Mouse (Mus musculus) lung, embryonic 15.5 days (tissue): ENCODE results near the gene Rybp. TPM values are rescaled to one million over a fixed set of nuclear protein-coding genes. Genes with fewer than 3 reads are reported as not detected.

Experiments
- ATAC-seq: fragments of 200-750 bp; cut with Nextera tagmentation; 2 replicates; pipeline ENCODE4 v1.8.0; 2017; ENCODE audit warnings: moderate number of reproducible peaks, borderline replicate concordance; ENCODE audit not compliant: low FRiP score, low TSS enrichment; ENCODE audit errors: extremely low read depth
- H3K27ac ChIP-seq: fragments of 300-500 bp; sonication (generic); 2 replicates; pipeline ENCODE4 v1.5.1; 2015; ENCODE audit warnings: moderate library complexity, mild to moderate bottlenecking, inconsistent platforms
- H3K27me3 ChIP-seq: fragments of 300-500 bp; sonication (generic); 2 replicates; pipeline ENCODE4 v1.6.1; 2015; ENCODE audit warnings: inconsistent platforms
- H3K36me3 ChIP-seq: fragments of 300-500 bp; sonication (generic); 2 replicates; pipeline ENCODE4 v1.6.1; 2015; ENCODE audit warnings: inconsistent platforms
- H3K4me1 ChIP-seq: fragments of 300-500 bp; sonication (generic); 2 replicates; pipeline ENCODE4 v1.6.1; 2015; ENCODE audit warnings: inconsistent platforms
- H3K4me2 ChIP-seq: fragments of 300-500 bp; sonication (generic); 2 replicates; pipeline ENCODE4 v1.6.1; 2015; ENCODE audit warnings: inconsistent platforms, mild to moderate bottlenecking, moderate library complexity
- H3K4me3 ChIP-seq: fragments of 300-500 bp; sonication (generic); 2 replicates; pipeline ENCODE4 v1.5.1; 2015; ENCODE audit warnings: mild to moderate bottlenecking, inconsistent platforms
- H3K9ac ChIP-seq: fragments of 300-500 bp; sonication (generic); 2 replicates; pipeline ENCODE4 v1.6.1; 2015; ENCODE audit warnings: inconsistent platforms
- H3K9me3 ChIP-seq: fragments of 300-500 bp; sonication (generic); 2 replicates; pipeline ENCODE4 v1.6.1; 2016; ENCODE audit warnings: inconsistent platforms
- WGBS: fragments of 180-500 bp; shearing (Covaris S2); methylation state at CpG from one replicate; pipeline ENCODE4 v1.1.7; 2015; 5-methylcytosine and 5-hydroxymethylcytosine counted together
- polyA plus RNA-seq: library from polyadenylated mRNA; unstranded; fragments of >200 nt; fragmentation: Nextera tagmentation; extraction: Ambion mirVana; gene quantifications from 2 replicates; pipeline ENCODE4 v1.2.1, GENCODE M21; 2015

The Rybp gene
- polyA plus RNA-seq, 1 experiment from 2014 or later: 21.8 TPM

GRCm38 (mm10) chr6:100185524-100185923 lies 101.8 kb downstream of the Rybp start:
- H3K9ac ChIP-seq: no peak overlapping the region
- H3K4me1 ChIP-seq: peaks cover 29% of the 10 kb centered on the region
- no peaks in the 10 kb centered on the region for H3K9me3 ChIP-seq
- H3K36me3 ChIP-seq: no peaks in the 10 kb centered on the region
- H3K4me2 ChIP-seq: no peak overlapping the region
- ATAC-seq: no peak
- H3K27me3 ChIP-seq: no peaks in the 10 kb centered on the region
- no peak overlapping the region for H3K27ac ChIP-seq
- 25% methylated on average over 1 of the region's 1 CpGs for WGBS
- no peak overlapping the region for H3K4me3 ChIP-seq

- no peak overlapping the region for H3K4me3 ChIP-seq
- no peak overlapping the region for H3K9ac ChIP-seq
- no peak overlapping the region for H3K27ac ChIP-seq
- peaks cover 20% of the 10 kb centered on the region for H3K4me1 ChIP-seq
- WGBS: 54% methylated on average over 3 of the region's 3 CpGs
- no peaks in the 10 kb centered on the region for H3K36me3 ChIP-seq
- ATAC-seq: peak; percentile 29; the same call in 1 of the 2 replicates
- no peaks in the 10 kb centered on the region for H3K9me3 ChIP-seq
- no peaks in the 10 kb centered on the region for H3K27me3 ChIP-seq
- H3K4me2 ChIP-seq: no peak overlapping the region
Observed at GRCm38 (mm10) chr6:100183344-100183743, 103.9 kb downstream of the Rybp start.

GRCm38 (mm10) chr6:100180883-100181262 lies 106.4 kb downstream of the Rybp start:
- Histone ChIP-seq H3K4me3 (no peak overlapping the region), H3K4me2 (no peak overlapping the region), H3K27ac (no peak overlapping the region), H3K36me3 (no peaks in the 10 kb centered on the region), H3K9ac (no peak overlapping the region), H3K27me3 (no peaks in the 10 kb centered on the region), H3K4me1 (peaks cover 20% of the 10 kb centered on the region), H3K9me3 (no peaks in the 10 kb centered on the region)
- no peak for ATAC-seq
- 55% methylated on average over 4 of the region's 4 CpGs for WGBS

- Histone ChIP-seq H3K27me3 (no peaks in the 10 kb centered on the region), H3K9ac (no peak overlapping the region), H3K27ac (0 out of 2 replicates have a peak overlapping the region, but pooled peaks have one; percentile 12), H3K36me3 (no peaks in the 10 kb centered on the region), H3K4me1 (peaks cover 15% of the 10 kb centered on the region), H3K4me2 (no peak overlapping the region), H3K4me3 (no peak overlapping the region), H3K9me3 (no peaks in the 10 kb centered on the region)
- 57% methylated on average over 4 of the region's 4 CpGs for WGBS
- no peak for ATAC-seq
Observed at GRCm38 (mm10) chr6:100180213-100180882, 106.9 kb downstream of the Rybp start.

- Histone ChIP-seq H3K27me3 (no peaks in the 10 kb centered on the region; the same call in 1 of the 2 replicates), H3K4me3 (no peak overlapping the region), H3K36me3 (no peaks in the 10 kb centered on the region), H3K9ac (no peak overlapping the region), H3K4me1 (peaks cover 12% of the 10 kb centered on the region; the same call in 1 of the 2 replicates), H3K9me3 (no peaks in the 10 kb centered on the region), H3K27ac (no peak overlapping the region), H3K4me2 (no peak overlapping the region)
- ATAC-seq: no peak
- 22% methylated on average over 3 of the region's 3 CpGs for WGBS
Observed at GRCm38 (mm10) chr6:100178830-100179229, 108.5 kb downstream of the Rybp start.
